Mouse (Mus musculus): ENCODE measurements around the gene Olfr1411. TPM values are rescaled to one million over a fixed set of nuclear protein-coding genes. Genes with fewer than 3 reads are reported as not detected.

The Olfr1411 gene
- polyA plus RNA-seq, 1 experiment from 2014 or later: not detected

GRCm38 (mm10) chr1:92643691-92644090 is 49.5 kb downstream of the Olfr1411 start:
- 83% methylated on average over 4 of the region's 4 CpGs for WGBS
- Histone ChIP-seq H3K9me3 (ENCODE audit: control insufficient read depth, low read length) (no peaks in the 10 kb centered on the region), H3K4me3 (ENCODE audit: low read length) (no peak overlapping the region), H3K36me3 (ENCODE audit: control insufficient read depth, insufficient read depth, low read length) (peaks cover 7% of the 10 kb centered on the region; the same call in 1 of the 2 replicates), H3K9ac (ENCODE audit: low read depth, low read length) (no peak overlapping the region), H3K27ac (ENCODE audit: low read depth, low read length) (no peak overlapping the region), H3K27me3 (ENCODE audit: control insufficient read depth, insufficient read depth, low read length) (no peaks in the 10 kb centered on the region), H3K4me1 (ENCODE audit: control insufficient read depth, insufficient read depth, low read length) (peaks cover 16% of the 10 kb centered on the region; the same call in 1 of the 2 replicates), H3K4me2 (replicated peaks; ENCODE audit: low read depth, low read length) (no peak overlapping the region)
- no peak for ATAC-seq (ENCODE audit: low FRiP score, low TSS enrichment)

DNA sequence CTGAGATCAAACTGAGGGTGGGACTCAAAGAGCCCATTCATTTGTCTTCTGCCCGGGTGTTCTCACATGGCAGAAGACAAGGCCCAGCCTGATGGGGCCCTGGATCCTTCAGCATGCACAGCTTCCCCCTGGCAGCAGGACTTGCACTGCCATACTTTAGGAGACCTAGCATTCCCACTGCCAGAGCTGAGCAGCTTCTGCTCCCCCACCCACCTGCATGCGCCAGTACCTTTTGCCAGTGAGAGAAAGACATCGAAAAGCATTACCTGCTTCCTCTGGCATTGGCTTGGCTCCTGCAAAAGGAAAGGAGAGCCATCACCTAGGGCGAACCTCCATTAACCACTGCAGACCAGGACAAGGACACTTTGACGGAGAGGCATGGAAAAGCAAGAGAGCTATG is 50.7 kb downstream of the Olfr1411 start:
- peaks cover 16% of the 10 kb centered on the region; the same call in 1 of the 2 replicates for H3K4me1 ChIP-seq (ENCODE audit: control insufficient read depth, insufficient read depth, low read length)
- no peak overlapping the region for H3K27ac ChIP-seq (ENCODE audit: low read depth, low read length)
- 85% methylated on average over 5 of the region's 5 CpGs for WGBS
- no peak for ATAC-seq (ENCODE audit: low FRiP score, low TSS enrichment)
- no peak overlapping the region for H3K4me2 ChIP-seq (replicated peaks; ENCODE audit: low read depth, low read length)
- H3K27me3 ChIP-seq (ENCODE audit: control insufficient read depth, insufficient read depth, low read length): no peaks in the 10 kb centered on the region
- H3K9ac ChIP-seq (ENCODE audit: low read depth, low read length): no peak overlapping the region
- no peaks in the 10 kb centered on the region for H3K9me3 ChIP-seq (ENCODE audit: control insufficient read depth, low read length)
- H3K36me3 ChIP-seq (ENCODE audit: control insufficient read depth, insufficient read depth, low read length): no peaks in the 10 kb centered on the region
- H3K4me3 ChIP-seq (ENCODE audit: low read length): no peak overlapping the region

- H3K9ac ChIP-seq (ENCODE audit: low read depth, low read length): no peak overlapping the region
- H3K9me3 ChIP-seq (ENCODE audit: control insufficient read depth, low read length): no peaks in the 10 kb centered on the region
- peaks cover 6% of the 10 kb centered on the region; the same call in 1 of the 2 replicates for H3K4me1 ChIP-seq (ENCODE audit: control insufficient read depth, insufficient read depth, low read length)
- WGBS: 51% methylated on average over 2 of the region's 2 CpGs
- no peaks in the 10 kb centered on the region for H3K36me3 ChIP-seq (ENCODE audit: control insufficient read depth, insufficient read depth, low read length)
- no peak overlapping the region for H3K4me2 ChIP-seq (replicated peaks; ENCODE audit: low read depth, low read length)
- H3K27me3 ChIP-seq (ENCODE audit: control insufficient read depth, insufficient read depth, low read length): no peaks in the 10 kb centered on the region
- no peak for ATAC-seq (ENCODE audit: low FRiP score, low TSS enrichment)
- H3K4me3 ChIP-seq (ENCODE audit: low read length): no peak overlapping the region
- no peak overlapping the region for H3K27ac ChIP-seq (ENCODE audit: low read depth, low read length)
Observed at GRCm38 (mm10) chr1:92646111-92646510, 51.9 kb downstream of the Olfr1411 start.

DNA sequence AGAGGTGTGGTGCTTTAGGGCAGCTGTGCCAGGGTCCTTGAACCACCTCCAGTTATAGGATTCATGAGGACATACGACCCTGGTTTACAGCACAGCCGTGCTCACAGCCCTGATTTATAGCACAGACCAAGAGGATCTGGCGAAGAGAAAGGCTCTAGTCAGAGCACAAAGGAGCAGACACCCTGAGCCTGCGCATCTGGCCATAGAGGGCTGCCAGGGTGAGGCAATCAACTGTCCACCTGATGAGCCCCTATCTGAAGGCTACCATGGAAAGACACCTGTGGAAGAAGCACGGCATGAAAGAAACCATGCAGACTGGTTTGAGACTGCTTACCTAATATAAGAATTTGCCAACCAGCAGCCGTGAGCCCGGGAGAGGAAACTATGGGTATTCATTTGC is 52.4 kb downstream of the Olfr1411 start:
- no peaks in the 10 kb centered on the region for H3K9me3 ChIP-seq (ENCODE audit: control insufficient read depth, low read length)
- no peak overlapping the region for H3K27ac ChIP-seq (ENCODE audit: low read depth, low read length)
- H3K4me1 ChIP-seq (ENCODE audit: control insufficient read depth, insufficient read depth, low read length): peaks cover 8% of the 10 kb centered on the region; the same call in 1 of the 2 replicates
- H3K4me3 ChIP-seq (ENCODE audit: low read length): no peak overlapping the region
- H3K27me3 ChIP-seq (ENCODE audit: control insufficient read depth, insufficient read depth, low read length): no peaks in the 10 kb centered on the region
- 64% methylated on average over 7 of the region's 7 CpGs for WGBS
- ATAC-seq (ENCODE audit: low FRiP score, low TSS enrichment): no peak
- no peak overlapping the region for H3K4me2 ChIP-seq (replicated peaks; ENCODE audit: low read depth, low read length)
- H3K36me3 ChIP-seq (ENCODE audit: control insufficient read depth, insufficient read depth, low read length): no peaks in the 10 kb centered on the region
- H3K9ac ChIP-seq (ENCODE audit: low read depth, low read length): no peak overlapping the region

- no peaks in the 10 kb centered on the region for H3K36me3 ChIP-seq (ENCODE audit: control insufficient read depth, insufficient read depth, low read length)
- no peaks in the 10 kb centered on the region for H3K27me3 ChIP-seq (ENCODE audit: control insufficient read depth, insufficient read depth, low read length)
- H3K4me1 ChIP-seq (ENCODE audit: control insufficient read depth, insufficient read depth, low read length): peaks cover 8% of the 10 kb centered on the region; the same call in 1 of the 2 replicates
- no peak overlapping the region for H3K9ac ChIP-seq (ENCODE audit: low read depth, low read length)
- 69% methylated on average over 4 of the region's 4 CpGs for WGBS
- ATAC-seq (ENCODE audit: low FRiP score, low TSS enrichment): no peak
- H3K4me2 ChIP-seq (replicated peaks; ENCODE audit: low read depth, low read length): no peak overlapping the region
- no peaks in the 10 kb centered on the region for H3K9me3 ChIP-seq (ENCODE audit: control insufficient read depth, low read length)
- no peak overlapping the region for H3K4me3 ChIP-seq (ENCODE audit: low read length)
- no peak overlapping the region for H3K27ac ChIP-seq (ENCODE audit: low read depth, low read length)
Observed at GRCm38 (mm10) chr1:92647026-92647425, 52.8 kb downstream of the Olfr1411 start.

Other genes starting within 250 kb of the Olfr1411 start
- gene Ndufa10, start 120.6 kb upstream of the Olfr1411 start, polyA plus RNA-seq (2014; fragmentation: Nextera tagmentation; extraction: Ambion mirVana): 314 and 335 TPM in 2 replicates
- not detected in 2 replicates for gene Olfr1416, start 109.3 kb upstream of the Olfr1411 start, polyA plus RNA-seq (2014; fragmentation: Nextera tagmentation; extraction: Ambion mirVana)
- not detected in 2 replicates for gene Olfr1415, start 98.3 kb upstream of the Olfr1411 start, polyA plus RNA-seq (2014; fragmentation: Nextera tagmentation; extraction: Ambion mirVana)
- not detected in 2 replicates for gene Olfr1414, start 75.8 kb upstream of the Olfr1411 start, polyA plus RNA-seq (2014; fragmentation: Nextera tagmentation; extraction: Ambion mirVana)
- not detected in 2 replicates for gene Olfr1413, start 23.1 kb upstream of the Olfr1411 start, polyA plus RNA-seq (2014; fragmentation: Nextera tagmentation; extraction: Ambion mirVana)
- not detected in 2 replicates for gene Olfr1412, start 8.6 kb upstream of the Olfr1411 start, polyA plus RNA-seq (2014; fragmentation: Nextera tagmentation; extraction: Ambion mirVana)
- not detected in 2 replicates for gene Olfr1410, start 11.4 kb downstream of the Olfr1411 start, polyA plus RNA-seq (2014; fragmentation: Nextera tagmentation; extraction: Ambion mirVana)
- gene Olfr12, start 23.4 kb downstream of the Olfr1411 start, polyA plus RNA-seq (2014; fragmentation: Nextera tagmentation; extraction: Ambion mirVana): not detected in 2 replicates
- gene Cops9, start 47.6 kb downstream of the Olfr1411 start, polyA plus RNA-seq (2014; fragmentation: Nextera tagmentation; extraction: Ambion mirVana): 414 and 584 TPM in 2 replicates
- 0.43 TPM in 1 of 2 replicates, not detected in the other for gene Otos, start 54.4 kb downstream of the Olfr1411 start, polyA plus RNA-seq (2014; fragmentation: Nextera tagmentation; extraction: Ambion mirVana)
- gene Gpc1, start 237.2 kb downstream of the Olfr1411 start, polyA plus RNA-seq (2014; fragmentation: Nextera tagmentation; extraction: Ambion mirVana): 46.1 and 55.6 TPM in 2 replicates

All from kidney, embryonic 14.5 days (tissue).